Mouse (Mus musculus): ENCODE data around the gene Dlg2. TPM values are rescaled to one million over a fixed set of nuclear protein-coding genes. Genes with fewer than 3 reads are reported as not detected.

Gene Dlg2
- total RNA-seq, 2 experiments from 2014 or later = 319 to 325 TPM

- intact Hi-C loops (cut with DNase I) = no loop called here
These were observed 990.6 kb downstream of the Dlg2 start for GRCm38 (mm10) chr7:91467061-91467460.

GRCm38 (mm10) chr7:91479145-91479544 is 1002.7 kb downstream of the Dlg2 start:
- intact Hi-C loops (cut with DNase I) = no loop called here
- peak; percentile 27 to 56 for DNase-seq (ENCODE audit: low spot score in 2 of 2)

More at GRCm38 (mm10) chr7:91467061-91467460, 990.6 kb downstream of the Dlg2 start:
- DNase-seq (ENCODE audit: low spot score in 2 of 2) = no peak

GRCm38 (mm10) chr7:91481574-91482197 is 1005.2 kb downstream of the Dlg2 start:
- intact Hi-C loops (cut with DNase I) = no loop called here
- DNase-seq (ENCODE audit: low spot score in 2 of 2) = no peak

- intact Hi-C loops (cut with DNase I) = no loop called here
- no peak for DNase-seq (ENCODE audit: low spot score in 2 of 2)
These were observed 1016.8 kb downstream of the Dlg2 start for GRCm38 (mm10) chr7:91493234-91493633.

- intact Hi-C loops (cut with DNase I) = no loop called here
- DNase-seq (ENCODE audit: low spot score in 2 of 2) = no peak
These were observed 1019.1 kb downstream of the Dlg2 start for GRCm38 (mm10) chr7:91495526-91495925.

- DNase-seq (ENCODE audit: low spot score in 2 of 2) = no peak
- intact Hi-C loops (cut with DNase I) = no loop called here
These were observed 1034.6 kb downstream of the Dlg2 start for GRCm38 (mm10) chr7:91511119-91511518.

GRCm38 (mm10) chr7:91514445-91514844 is 1038.0 kb downstream of the Dlg2 start:
- intact Hi-C loops (cut with DNase I) = no loop called here
- DNase-seq (ENCODE audit: low spot score in 2 of 2) = peak in 1 of 2 experiments; percentile 19

- intact Hi-C loops (cut with DNase I) = no loop called here
- DNase-seq (ENCODE audit: low spot score in 2 of 2) = no peak
These were observed 1039.8 kb downstream of the Dlg2 start for GRCm38 (mm10) chr7:91516225-91516624.

- DNase-seq (ENCODE audit: low spot score in 2 of 2) = no peak
- intact Hi-C loops (cut with DNase I) = no loop called here
These were observed 1049.4 kb downstream of the Dlg2 start for GRCm38 (mm10) chr7:91525859-91526258.

- intact Hi-C loops (cut with DNase I) = no loop called here
These were observed 1066.3 kb downstream of the Dlg2 start for GRCm38 (mm10) chr7:91542597-91543285.

GRCm38 (mm10) chr7:91543286-91543650 is 1066.8 kb downstream of the Dlg2 start:
- no peak for DNase-seq (ENCODE audit: low spot score in 2 of 2)
- intact Hi-C loops (cut with DNase I) = no loop called here

More at GRCm38 (mm10) chr7:91542597-91543285, 1066.3 kb downstream of the Dlg2 start:
- DNase-seq (ENCODE audit: low spot score in 2 of 2) = peak; percentile 51 to 61

GRCm38 (mm10) chr7:91544600-91544999 is 1068.1 kb downstream of the Dlg2 start:
- intact Hi-C loops (cut with DNase I) = no loop called here
- no peak for DNase-seq (ENCODE audit: low spot score in 2 of 2)

GRCm38 (mm10) chr7:91548796-91549195 is 1072.3 kb downstream of the Dlg2 start:
- intact Hi-C loops (cut with DNase I) = no loop called here
- DNase-seq (ENCODE audit: low spot score in 2 of 2) = no peak

- DNase-seq (ENCODE audit: low spot score in 2 of 2) = peak in 1 of 2 experiments; percentile 76
- intact Hi-C loops (cut with DNase I) = no loop called here
These were observed 1081.1 kb downstream of the Dlg2 start for GRCm38 (mm10) chr7:91557582-91557981.

- DNase-seq (ENCODE audit: low spot score in 2 of 2) = no peak
- intact Hi-C loops (cut with DNase I) = no loop called here
These were observed 1091.0 kb downstream of the Dlg2 start for GRCm38 (mm10) chr7:91567423-91567822.

- intact Hi-C loops (cut with DNase I) = no loop called here
These were observed 1094.5 kb downstream of the Dlg2 start for GRCm38 (mm10) chr7:91570969-91571368.

GRCm38 (mm10) chr7:91572666-91573065 is 1096.2 kb downstream of the Dlg2 start:
- no peak for DNase-seq (ENCODE audit: low spot score in 2 of 2)

More at GRCm38 (mm10) chr7:91570969-91571368, 1094.5 kb downstream of the Dlg2 start:
- peak in 1 of 2 experiments; percentile 18 for DNase-seq (ENCODE audit: low spot score in 2 of 2)

GRCm38 (mm10) chr7:91573321-91573720 is 1096.8 kb downstream of the Dlg2 start:
- intact Hi-C loops (cut with DNase I) = no loop called here

More at GRCm38 (mm10) chr7:91572666-91573065, 1096.2 kb downstream of the Dlg2 start:
- intact Hi-C loops (cut with DNase I) = no loop called here

GRCm38 (mm10) chr7:91576216-91576615 is 1099.7 kb downstream of the Dlg2 start:
- DNase-seq (ENCODE audit: low spot score in 2 of 2) = no peak
- intact Hi-C loops (cut with DNase I) = no loop called here

More at GRCm38 (mm10) chr7:91573321-91573720, 1096.8 kb downstream of the Dlg2 start:
- DNase-seq (ENCODE audit: low spot score in 2 of 2) = no peak

- DNase-seq (ENCODE audit: low spot score in 2 of 2) = peak in 1 of 2 experiments; percentile 1
- intact Hi-C loops (cut with DNase I) = no loop called here
These were observed 1105.7 kb downstream of the Dlg2 start for GRCm38 (mm10) chr7:91582203-91582602.

GRCm38 (mm10) chr7:91583566-91583965 is 1107.1 kb downstream of the Dlg2 start:
- intact Hi-C loops (cut with DNase I) = no loop called here
- peak; percentile 10 to 54 for DNase-seq (ENCODE audit: low spot score in 2 of 2)

Measured in left cerebral cortex, postnatal 25 days (tissue).